Mouse (Mus musculus) spleen, adult 2 months (tissue): Measurements from ENCODE around the gene Cacna1i.

Experiments
- CTCF ChIP-seq: fragments of 200-500 bp; IDR thresholded peaks from 2 replicates; pipeline ENCODE4 v1.5.1; 2011; ENCODE audit warnings: mild to moderate bottlenecking, inconsistent platforms; ENCODE audit not compliant: insufficient read depth, insufficient read length, insufficient replicate concordance; ENCODE audit errors: extremely low read depth
- POLR2A ChIP-seq: fragments of 200-500 bp; IDR thresholded peaks from 2 replicates; pipeline ENCODE4 v1.6.1; 2011; ENCODE audit warnings: low read depth, low read length, inconsistent platforms

DNA sequence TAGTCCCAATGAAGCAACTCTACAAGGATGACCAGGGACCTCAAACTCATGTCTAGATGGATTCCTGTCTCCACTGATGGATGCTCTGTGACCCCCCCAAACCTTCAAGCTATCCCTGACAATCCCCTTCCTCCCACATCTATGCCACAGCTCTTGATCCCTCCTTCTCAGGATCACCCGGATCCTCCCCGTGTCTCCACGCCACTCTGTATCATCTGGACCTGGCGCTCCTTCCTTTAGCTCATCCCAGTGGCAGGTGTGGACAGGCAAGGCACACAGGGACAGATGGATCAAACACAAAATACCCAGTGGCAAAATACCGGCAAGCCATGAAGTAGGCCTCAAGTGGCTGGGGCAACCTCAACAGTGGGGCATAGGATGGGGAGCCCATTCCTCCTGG, 56.7 kb downstream of the Cacna1i start:
- TF ChIP-seq POLR2A: no peak
- no peak for TF ChIP-seq CTCF
